Comparison of ENCODE assay signal across 8 mouse cellular contexts in the genomic region with DNA sequence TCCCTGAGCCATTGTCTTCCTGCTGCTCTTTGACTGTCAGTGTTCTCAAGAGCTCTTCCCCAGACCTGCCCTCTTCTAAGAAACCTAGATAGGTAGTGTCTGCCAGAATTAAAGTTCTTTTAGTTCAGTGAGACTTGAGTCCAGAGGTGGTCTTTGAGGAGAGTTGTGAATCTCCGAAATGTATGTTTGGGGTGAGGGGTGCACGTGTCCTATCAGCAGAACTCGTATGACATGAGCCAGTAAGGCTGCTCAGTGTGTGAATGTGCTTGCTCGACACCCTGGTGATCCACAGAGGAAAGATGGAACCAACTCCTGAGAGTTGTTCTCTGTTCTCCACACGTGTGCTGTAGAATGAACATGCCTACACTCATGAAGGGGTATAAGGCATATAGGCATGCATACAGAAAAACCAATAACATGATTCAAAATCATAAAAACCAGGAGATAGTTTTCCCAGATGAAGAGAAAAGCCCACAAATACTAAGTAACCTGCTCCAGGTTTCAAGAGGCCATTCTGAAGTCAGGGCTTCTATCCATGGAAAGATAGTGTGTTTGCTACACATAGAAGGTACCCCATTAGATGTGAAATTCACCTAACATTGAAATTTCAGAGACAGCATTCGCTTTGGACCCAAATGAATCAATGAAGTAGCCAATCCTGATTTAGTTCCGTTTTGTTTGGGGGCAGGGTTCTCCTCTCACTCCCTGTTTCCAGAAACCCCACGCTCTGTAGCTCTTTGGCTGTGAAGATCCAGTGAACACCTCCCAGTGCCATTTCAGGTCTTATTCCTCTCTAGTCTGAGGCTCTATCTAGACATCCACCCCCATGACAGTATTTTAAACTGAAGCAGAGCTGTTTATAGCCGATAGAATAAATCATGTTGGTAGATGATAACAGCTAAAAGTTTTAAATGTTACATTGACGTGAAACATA.
"Had no signal": no experiment of that assay in that cellular context is flagged by ENCODE, and none has a peak within 500 bp of the region (broad histone marks: within the 10 kb centered on the region; RNA-seq: fewer than 3 reads in every experiment).

No protein-coding gene starts in this region.

- H3K4me3 ChIP-seq: liver, embryonic 13.5 days had no signal

- H3K27me3 ChIP-seq: liver, embryonic 13.5 days had no signal

- H3K9ac ChIP-seq: liver, embryonic 13.5 days had no signal

- DNase-seq: kidney, adult 9 months; kidney, postnatal 14 days; kidney, postnatal 4 days; liver, embryonic 13.5 days; lung, adult 2 months; lung, postnatal 4 days; midbrain, embryonic 14.5 days had no signal

- H3K27ac ChIP-seq: liver, embryonic 13.5 days; stomach, postnatal 0 days had no signal

- H3K4me1 ChIP-seq: liver, embryonic 13.5 days had no signal
